Comparison of ENCODE assay signal across 8 mouse cellular contexts in the genomic region with DNA sequence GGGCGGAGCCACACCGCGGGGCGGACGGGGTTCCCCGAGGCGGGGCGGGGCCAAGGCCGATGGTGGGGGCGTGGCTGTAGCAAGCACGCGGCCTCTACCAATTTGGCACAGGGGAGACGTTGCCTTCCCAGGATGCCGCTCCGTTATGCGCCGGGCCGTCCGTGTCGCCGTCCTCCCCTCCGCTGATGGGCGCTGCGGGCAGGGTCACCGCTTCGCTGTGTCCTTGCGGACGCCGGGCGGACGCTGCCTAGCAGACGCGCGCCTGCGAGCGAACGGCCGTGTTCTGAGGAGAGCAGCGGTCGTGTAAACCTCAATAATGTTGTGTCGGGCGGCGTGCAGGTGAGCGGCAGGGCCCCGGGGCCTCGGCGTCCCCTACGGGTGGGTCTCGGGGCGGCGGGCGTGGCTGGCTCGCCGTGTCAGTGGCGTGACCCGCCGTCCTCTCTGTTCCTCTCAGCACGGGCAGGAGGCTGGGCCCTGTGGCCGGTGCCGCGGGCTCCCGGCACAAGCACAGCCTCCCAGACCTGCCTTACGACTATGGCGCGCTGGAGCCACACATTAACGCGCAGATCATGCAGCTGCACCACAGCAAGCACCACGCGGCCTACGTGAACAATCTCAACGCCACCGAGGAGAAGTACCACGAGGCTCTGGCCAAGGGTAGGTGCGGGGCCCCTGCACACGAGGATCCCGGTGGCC. TPM values are rescaled to one million over a fixed set of nuclear protein-coding genes. Genes with fewer than 3 reads are reported as not detected.
DNase-seq lines count a peak whose midpoint lies in the region; ATAC-seq lines count a peak whose summit lies in the region.

No protein-coding gene starts in this region.

- ATAC-seq in hindbrain, embryonic 13.5 days (ENCODE audit: low FRiP score), result peak; percentile 97

- H3K27ac ChIP-seq in hindbrain, embryonic 13.5 days, result peak overlapping the region; percentile 93

- H3K4me2 ChIP-seq in hindbrain, embryonic 13.5 days, result peak overlapping the region; percentile 94

- WGBS in hindbrain, embryonic 13.5 days, result under 1% methylated on average over 63 of the region's 76 CpGs

- DNase-seq in NIH3T3 (ENCODE audit: low read depth), result peak; percentile 99
- peak; percentile 99 to 100 for DNase-seq in cerebellum, postnatal 10 days
- DNase-seq in frontal cortex, postnatal 10 days (ENCODE audit: low spot score in 2 of 2), result peak; percentile 95 to 97
- DNase-seq in layer of hippocampus, postnatal 25 days (ENCODE audit: extremely low spot score in 1 of 2, low spot score in 1 of 2), result peak; percentile 92 to 95
- peak; percentile 99 for DNase-seq in lung, postnatal 25 days (ENCODE audit: low spot score)
- DNase-seq in retina, embryonic 14.5 days (ENCODE audit: low spot score), result peak; percentile 98
- peak; percentile 98 for DNase-seq in thymus, postnatal 4 days

- H3K9me3 ChIP-seq in hindbrain, embryonic 13.5 days, result no peaks in the 10 kb centered on the region

- H3K36me3 ChIP-seq in hindbrain, embryonic 13.5 days, result peaks cover 20% of the 10 kb centered on the region

- H3K27me3 ChIP-seq in hindbrain, embryonic 13.5 days, result no peaks in the 10 kb centered on the region

- peaks cover 8% of the 10 kb centered on the region for H3K4me1 ChIP-seq in hindbrain, embryonic 13.5 days (replicated peaks)

- H3K4me3 ChIP-seq in hindbrain, embryonic 13.5 days, result peak overlapping the region; percentile 84

- H3K9ac ChIP-seq in hindbrain, embryonic 13.5 days, result peak overlapping the region; percentile 87

RNA-seq across cellular contexts. Expression of a gene that starts 1.2 kb away (rescaled TPM):
- polyA plus RNA-seq in hindbrain, embryonic 13.5 days (2015; fragmentation: Nextera tagmentation; extraction: Ambion mirVana), result 117 and 121 TPM in 2 replicates
- total RNA-seq in layer of hippocampus, postnatal 25 days (2021), result 100 to 1,000 TPM; 243 to 274 TPM

RNA-seq across cellular contexts. Expression of a gene that starts 13.9 kb away (rescaled TPM):
- 136 and 140 TPM in 2 replicates for polyA plus RNA-seq in hindbrain, embryonic 13.5 days (2015; fragmentation: Nextera tagmentation; extraction: Ambion mirVana)
- 10 to 100 TPM; 51.6 to 56.7 TPM for total RNA-seq in layer of hippocampus, postnatal 25 days (2021)

RNA-seq across cellular contexts. Expression of a gene that starts 44.2 kb away (rescaled TPM):
- polyA plus RNA-seq in hindbrain, embryonic 13.5 days (2015; fragmentation: Nextera tagmentation; extraction: Ambion mirVana), result not detected in 2 replicates
- not detected for total RNA-seq in layer of hippocampus, postnatal 25 days (2021)

RNA-seq across cellular contexts. Expression of a gene that starts 47.3 kb away (rescaled TPM):
- 331 and 342 TPM in 2 replicates for polyA plus RNA-seq in hindbrain, embryonic 13.5 days (2015; fragmentation: Nextera tagmentation; extraction: Ambion mirVana)
- total RNA-seq in layer of hippocampus, postnatal 25 days (2021), result 10 to 100 TPM; 53.6 to 56.1 TPM

RNA-seq across cellular contexts. Expression of a gene that starts 53.0 kb away (rescaled TPM):
- polyA plus RNA-seq in hindbrain, embryonic 13.5 days (2015; fragmentation: Nextera tagmentation; extraction: Ambion mirVana), result 0.23 TPM in 1 of 2 replicates, not detected in the other
- total RNA-seq in layer of hippocampus, postnatal 25 days (2021), result under 1 TPM; 0.20 to 0.82 TPM

Comparison
In these comparisons a context has a peak if more than half of its experiments do, and no peak if none do; other contexts are left out.
1. Peak in every context shown above with its lines: DNase-seq, ATAC-seq, H3K4me3 ChIP-seq and H3K27ac ChIP-seq.